Mouse (Mus musculus) heart, adult 2 months (tissue): ENCODE data around the gene Bloc1s3. TPM values are rescaled to one million over a fixed set of nuclear protein-coding genes. Genes with fewer than 3 reads are reported as not detected.

Experiments
- DNase-seq, 2 experiments: peaks; one replicate each; pipeline ENCODE4 v3.0.0; 2021
- H3K27ac ChIP-seq: fragments of 200-600 bp; 2 replicates; pipeline ENCODE4 v1.8.1; 2022
- H3K27me3 ChIP-seq: fragments of 200-500 bp; 2 replicates; pipeline ENCODE4 v1.6.1; 2012; ENCODE audit warnings: mild to moderate bottlenecking, low read length, inconsistent platforms, mixed read lengths; ENCODE audit not compliant: control insufficient read depth, insufficient read depth
- H3K36me3 ChIP-seq: fragments of 200-500 bp; 2 replicates; pipeline ENCODE4 v1.6.1; 2012; ENCODE audit warnings: low read length, inconsistent platforms; ENCODE audit not compliant: control insufficient read depth, insufficient read depth
- H3K4me1 ChIP-seq: fragments of 200-500 bp; 2 replicates; pipeline ENCODE4 v1.6.1; 2011; ENCODE audit warnings: low read length; ENCODE audit not compliant: control insufficient read depth, insufficient read depth
- H3K4me3 ChIP-seq: fragments of 200-600 bp; 2 replicates; pipeline ENCODE4 v1.8.1; 2022
- H3K79me2 ChIP-seq: fragments of 200-500 bp; replicated peaks from 2 replicates; pipeline ENCODE4 v1.6.1; 2012; ENCODE audit warnings: mild to moderate bottlenecking, inconsistent platforms, low read length, moderate library complexity, mixed read lengths; ENCODE audit not compliant: control insufficient read depth, insufficient read depth
- H3K9ac ChIP-seq: fragments of 200-500 bp; 2 replicates; pipeline ENCODE4 v1.6.1; 2012; ENCODE audit warnings: low read depth, mild to moderate bottlenecking, control low read depth, inconsistent platforms, low read length, mixed read lengths
- CTCF ChIP-seq: fragments of 200-600 bp; IDR thresholded peaks from 2 replicates; pipeline ENCODE4 v1.8.1; 2022; ENCODE audit warnings: antibody characterized with exemption, mild to moderate bottlenecking, moderate library complexity
- EP300 ChIP-seq: fragments of 200-500 bp; IDR thresholded peaks from 2 replicates; pipeline ENCODE4 v1.6.1; 2011; ENCODE audit warnings: low read depth, low read length, control low read depth; ENCODE audit not compliant: insufficient read depth
- POLR2A ChIP-seq: fragments of 200-500 bp; IDR thresholded peaks from 2 replicates; pipeline ENCODE4 v1.6.1; 2011; ENCODE audit warnings: mild to moderate bottlenecking, low read depth, low read length, control low read depth; ENCODE audit not compliant: insufficient read depth
- WGBS: fragments of 180-500 bp; shearing (Covaris S2); methylation state at CpG from one replicate; pipeline ENCODE4 v1.1.7; 2018; 5-methylcytosine and 5-hydroxymethylcytosine counted together
- intact Hi-C: fragments of 180-260 bp; cut with DNase I; formaldehyde crosslinking; loops from one replicate; pipeline ENCODE4 v1.15.1; 2025
- polyA plus RNA-seq: library from polyadenylated mRNA; depleted of rRNA; stranded (reverse); fragments of >200 nt; gene quantifications from 2 replicates; pipeline ENCODE4 v1.2.3, GENCODE M21; 2012
- total RNA-seq, 2 experiments: library from RNA; stranded (reverse); gene quantifications; 2 replicates each; pipeline ENCODE4 v1.2.3; 2021

The Bloc1s3 gene
- total and polyA plus RNA-seq, 3 experiments, result 2.2 to 3.9 (median 2.5) TPM

- Histone ChIP-seq H3K36me3 (no peaks in the 10 kb centered on the region), H3K27me3 (no peaks in the 10 kb centered on the region; the same call in 1 of the 2 replicates), H3K79me2 (no peaks in the 10 kb centered on the region), H3K4me3 (no peak overlapping the region), H3K9ac (no peak overlapping the region), H3K27ac (no peak overlapping the region), H3K4me1 (peaks cover 2% of the 10 kb centered on the region; the same call in 1 of the 2 replicates)
- WGBS, result 40% methylated on average over 6 of the region's 6 CpGs
- DNase-seq, result no peak
- intact Hi-C loops, result no loop called here
- TF ChIP-seq CTCF (no peak), POLR2A (no peak), EP300 (no peak)
Measured at GRCm38 (mm10) chr7:19467638-19468037, 40.5 kb downstream of the Bloc1s3 start.

- intact Hi-C loops, result no loop called here
- H3K4me3 ChIP-seq, result no peak overlapping the region
- WGBS, result 45% methylated on average over 5 of the region's 5 CpGs
- H3K27ac ChIP-seq, result no peak overlapping the region
- H3K9ac ChIP-seq, result no peak overlapping the region
- TF ChIP-seq POLR2A (no peak), EP300 (0 out of 2 replicates have a peak, but pooled peaks have one; percentile 41), CTCF (no peak)
- H3K27me3 ChIP-seq, result no peaks in the 10 kb centered on the region; the same call in 1 of the 2 replicates
- no peak for DNase-seq
- H3K4me1 ChIP-seq, result no peaks in the 10 kb centered on the region
- H3K36me3 ChIP-seq, result no peaks in the 10 kb centered on the region
- H3K79me2 ChIP-seq, result no peaks in the 10 kb centered on the region
Measured at GRCm38 (mm10) chr7:19466602-19467145, 41.5 kb downstream of the Bloc1s3 start.

GRCm38 (mm10) chr7:19464367-19465307, 43.5 kb downstream of the Bloc1s3 start:
- Histone ChIP-seq H3K27me3 (no peaks in the 10 kb centered on the region; the same call in 1 of the 2 replicates), H3K79me2 (no peaks in the 10 kb centered on the region), H3K4me3 (no peak overlapping the region), H3K27ac (no peak overlapping the region), H3K4me1 (no peaks in the 10 kb centered on the region), H3K9ac (no peak overlapping the region), H3K36me3 (no peaks in the 10 kb centered on the region)
- 32% methylated on average over 21 of the region's 22 CpGs for WGBS
- intact Hi-C loops, result no loop called here
- TF ChIP-seq EP300 (no peak), POLR2A (no peak), CTCF (no peak)
- no peak for DNase-seq

GRCm38 (mm10) chr7:19462884-19463381, 45.2 kb downstream of the Bloc1s3 start, which contains the start of gene Exoc3l2:
TSS of gene Exoc3l2 (plus strand) at chr7:19463331.
- Histone ChIP-seq H3K9ac (no peak within 1 kb of the TSS; the same call in 1 of the 2 replicates), H3K27ac (no peak within 1 kb of the TSS)

GRCm38 (mm10) chr7:19462443-19462842, 45.7 kb downstream of the Bloc1s3 start:
- Histone ChIP-seq H3K27ac (no peak overlapping the region), H3K27me3 (no peaks in the 10 kb centered on the region; the same call in 1 of the 2 replicates), H3K4me1 (no peaks in the 10 kb centered on the region), H3K36me3 (no peaks in the 10 kb centered on the region), H3K4me3 (no peak overlapping the region), H3K79me2 (peaks cover 2% of the 10 kb centered on the region; the same call in 1 of the 2 replicates), H3K9ac (no peak overlapping the region)
- 68% methylated on average over 4 of the region's 4 CpGs for WGBS
- no peak for DNase-seq
- TF ChIP-seq POLR2A (no peak), EP300 (no peak)
- intact Hi-C loops, result no loop called here

More at GRCm38 (mm10) chr7:19462884-19463381, 45.2 kb downstream of the Bloc1s3 start, which contains the start of gene Exoc3l2:
- DNase-seq, result no peak
- no peak within 1 kb of the TSS for H3K4me3 ChIP-seq
- H3K79me2 ChIP-seq, result no peaks in the 10 kb centered on the region; the same call in 1 of the 2 replicates
- no peaks in the 10 kb centered on the region; the same call in 1 of the 2 replicates for H3K27me3 ChIP-seq
- no peaks in the 10 kb centered on the region for H3K4me1 ChIP-seq
- WGBS, result 40% methylated on average over 6 of the region's 6 CpGs
- TF ChIP-seq CTCF (no peak), POLR2A (no peak), EP300 (no peak)
- intact Hi-C loops, result no loop called here
- H3K36me3 ChIP-seq, result no peaks in the 10 kb centered on the region
